Mouse (Mus musculus): ENCODE data around the gene Fbxo28. TPM values are rescaled to one million over a fixed set of nuclear protein-coding genes. Genes with fewer than 3 reads are reported as not detected.

The Fbxo28 gene
- total RNA-seq, 4 experiments from 2014 or later, result 36.2 to 46.8 (median 38.1) TPM

- no peak for DNase-seq
Observed at GRCm38 (mm10) chr1:182287781-182288180, 53.6 kb downstream of the Fbxo28 start.

DNA sequence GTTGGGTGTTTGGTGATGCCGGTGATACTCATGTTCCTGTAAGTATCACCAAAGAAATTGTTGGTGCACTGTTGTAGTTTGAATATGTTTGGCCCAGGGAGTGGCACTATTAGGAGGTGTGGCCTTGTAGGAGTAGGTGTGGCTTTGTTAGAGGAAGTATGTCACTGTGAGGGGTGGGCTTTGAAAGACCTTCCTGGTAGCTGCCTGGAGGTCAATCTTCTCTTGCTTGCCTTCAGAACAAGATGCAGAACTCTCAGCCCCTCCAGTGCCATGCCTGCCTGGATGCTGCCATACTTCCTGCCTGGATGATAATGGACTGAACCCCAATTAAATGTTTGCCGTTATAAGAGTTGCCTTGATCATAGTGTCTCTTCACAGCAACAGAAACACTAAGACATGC is 56.6 kb downstream of the Fbxo28 start:
- DNase-seq, result no peak

DNA sequence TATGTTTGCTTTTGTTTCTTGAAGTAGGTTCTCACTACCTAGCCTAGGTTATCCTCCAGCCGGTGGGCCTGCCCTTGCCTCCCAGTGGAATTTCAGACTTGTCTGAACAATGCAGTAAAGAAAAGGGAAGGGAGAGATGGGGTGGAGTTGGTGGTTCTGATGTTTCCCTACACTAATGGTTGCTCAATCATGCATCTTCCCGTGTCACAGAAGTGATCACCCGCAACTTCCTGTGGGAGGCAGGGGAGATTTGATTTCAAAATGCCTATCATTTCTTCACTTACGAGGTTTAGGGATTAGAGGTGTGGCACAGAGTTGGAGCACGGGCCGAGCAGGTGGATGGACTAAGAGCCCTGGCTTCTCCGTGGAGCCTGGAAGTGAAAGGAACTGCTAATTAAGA is 58.2 kb downstream of the Fbxo28 start:
- DNase-seq, result no peak

- peak; percentile 92 for DNase-seq
Observed at GRCm38 (mm10) chr1:182282091-182283075, 59.0 kb downstream of the Fbxo28 start, which contains the start of gene Degs1. TSS of gene Degs1 (minus strand) at chr1:182282804.

DNA sequence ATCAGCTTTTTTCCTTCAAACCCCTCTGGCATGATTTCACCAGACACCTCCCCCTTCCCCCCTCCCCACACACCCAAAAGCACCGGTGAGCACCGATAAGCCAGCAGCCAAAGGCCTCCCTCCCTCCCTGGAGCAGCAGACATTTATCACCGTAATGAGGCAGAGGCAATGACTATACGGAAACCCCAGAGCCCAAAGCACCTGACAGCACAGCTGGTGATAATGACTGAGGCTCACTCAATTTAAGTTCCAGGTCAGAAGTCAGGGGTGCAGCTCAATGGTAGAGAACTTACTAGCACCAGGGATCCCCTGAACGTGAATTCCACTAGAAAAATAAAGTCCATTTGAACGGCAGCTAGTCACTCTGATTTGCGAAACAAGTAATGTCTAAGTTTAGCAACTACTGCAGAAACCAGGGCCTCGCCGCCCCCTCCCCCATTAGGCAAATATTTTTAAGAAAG is 60.1 kb downstream of the Fbxo28 start:
- DNase-seq, result no peak

- no peak for DNase-seq
Observed at GRCm38 (mm10) chr1:182280577-182280976, 60.9 kb downstream of the Fbxo28 start.

DNA sequence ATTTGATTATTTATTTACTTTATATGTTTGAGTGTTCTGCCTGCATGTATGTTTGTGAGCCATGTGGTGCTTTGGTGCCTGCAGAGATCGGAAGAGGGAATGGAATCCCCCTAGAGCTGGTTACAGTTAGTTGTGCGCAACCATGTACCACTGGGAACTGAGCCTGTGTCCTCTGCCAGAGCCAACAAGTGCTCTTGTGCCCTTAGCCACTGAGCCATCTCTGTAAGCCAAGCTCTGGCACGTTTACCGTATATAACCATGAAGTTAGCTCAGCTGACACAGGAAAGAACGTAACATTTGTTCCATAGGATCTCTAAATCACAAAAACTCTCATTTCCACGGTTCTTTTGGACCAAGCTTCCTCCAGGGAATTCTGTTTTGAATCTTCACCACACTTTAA is 61.4 kb downstream of the Fbxo28 start:
- no peak for DNase-seq

DNA sequence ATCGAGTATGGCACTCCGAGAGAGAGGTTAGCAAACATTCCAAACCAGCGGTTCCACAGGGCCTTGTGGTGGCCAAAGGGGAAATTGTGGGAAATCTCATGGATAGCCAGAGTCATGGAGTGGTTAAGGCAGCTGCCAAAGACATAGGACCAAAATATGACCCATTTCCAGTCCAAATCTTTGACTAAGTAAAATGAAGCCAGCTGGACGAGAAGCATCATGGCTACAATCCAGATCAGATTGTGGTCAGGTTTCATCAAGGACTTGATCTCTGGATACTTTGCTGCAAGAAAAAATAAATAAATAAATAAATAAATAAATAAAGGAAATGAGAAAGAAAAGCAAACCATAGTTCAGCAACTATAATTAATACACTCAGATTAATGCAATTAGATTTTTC is 62.0 kb downstream of the Fbxo28 start:
- DNase-seq, result no peak

- no peak for DNase-seq
Observed at GRCm38 (mm10) chr1:182275109-182275508, 66.3 kb downstream of the Fbxo28 start.

DNA sequence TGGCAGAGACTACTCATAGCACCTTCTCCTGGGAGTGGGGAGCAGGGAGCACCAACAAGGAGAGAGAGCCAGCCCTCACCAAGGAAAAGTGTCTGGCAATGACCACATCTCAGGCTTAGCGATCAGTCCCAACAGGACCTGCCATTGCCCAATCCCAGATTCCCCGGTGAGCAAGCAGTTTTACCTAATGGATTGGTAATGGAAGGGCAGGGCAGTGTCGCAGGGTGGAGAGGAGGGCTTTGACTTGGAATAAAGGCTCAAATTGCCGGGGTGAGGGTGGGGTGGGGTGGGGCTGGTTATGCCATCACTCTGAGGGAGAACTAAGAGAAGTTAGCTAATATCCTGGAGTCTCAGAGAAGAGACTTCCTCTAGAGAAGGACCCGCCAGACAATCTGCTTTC is 69.8 kb downstream of the Fbxo28 start:
- DNase-seq, result no peak

- DNase-seq, result no peak
Observed at GRCm38 (mm10) chr1:182271130-182271529, 70.3 kb downstream of the Fbxo28 start.

GRCm38 (mm10) chr1:182268317-182268716 is 73.1 kb downstream of the Fbxo28 start:
- DNase-seq, result no peak

DNA sequence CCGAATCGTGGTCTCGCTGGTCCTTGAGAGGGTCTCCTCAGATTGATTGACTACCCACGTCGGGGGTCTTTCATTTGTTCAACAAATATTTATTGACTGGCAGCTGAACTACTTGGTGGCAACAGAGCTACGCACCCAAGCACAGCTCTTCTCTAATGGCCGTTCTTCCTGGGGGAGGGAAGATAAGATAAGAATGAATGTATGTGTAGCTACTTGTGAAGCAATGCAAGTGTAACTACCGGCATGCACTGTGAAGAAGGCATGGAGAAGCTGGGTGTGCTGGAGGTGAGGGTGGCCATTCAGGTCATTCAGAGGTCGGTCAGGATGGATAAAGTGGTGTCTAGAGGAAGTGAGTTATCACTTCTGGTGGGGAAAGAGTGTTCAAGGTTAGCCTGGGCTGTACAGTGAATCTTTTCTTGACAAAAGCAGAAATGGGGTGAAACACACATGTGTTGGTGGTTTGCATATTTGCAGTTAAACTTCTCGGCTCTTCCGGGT is 75.4 kb downstream of the Fbxo28 start:
- no peak for DNase-seq

Other genes with a start within 250 kb of the Fbxo28 start
- gene Srp9, start 216.9 kb downstream of the Fbxo28 start, total RNA-seq (2022), result 10 to 100 TPM; 53.2 to 85.2 (median 69.2) TPM
- not detected for gene Vmn1r1, start 177.1 kb downstream of the Fbxo28 start, total RNA-seq (2022)
- gene Degs1, start 58.8 kb downstream of the Fbxo28 start, total RNA-seq (2022), result 100 to 1,000 TPM in 1 of 4 experiments, 10 to 100 TPM in 3; 84.3 to 108 (median 91.7) TPM
- 10 to 100 TPM; 21.5 to 30.6 (median 24.0) TPM for gene Trp53bp2, start 67.5 kb upstream of the Fbxo28 start, total RNA-seq (2022)
- 10 to 100 TPM; 53.3 to 96.0 (median 73.4) TPM for gene Capn2, start 176.0 kb upstream of the Fbxo28 start, total RNA-seq (2022)
- gene Capn8, start 223.4 kb upstream of the Fbxo28 start, total RNA-seq (2022), result under 1 TPM; 0.16 to 0.59 (median 0.19) TPM

All from adrenal gland, adult 8-10 months (tissue).